Mouse (Mus musculus): ENCODE results near the gene Zyg11a. TPM values are rescaled to one million over a fixed set of nuclear protein-coding genes. Genes with fewer than 3 reads are reported as not detected.
"Not testable (repeated sequence)": the region's sequence is repeated elsewhere in the genome, so short reads cannot be mapped to it uniquely, and the experiment has no call there.

The Zyg11a gene
- polyA plus RNA-seq, 1 experiment from 2014 or later, result 0.04 TPM

DNA sequence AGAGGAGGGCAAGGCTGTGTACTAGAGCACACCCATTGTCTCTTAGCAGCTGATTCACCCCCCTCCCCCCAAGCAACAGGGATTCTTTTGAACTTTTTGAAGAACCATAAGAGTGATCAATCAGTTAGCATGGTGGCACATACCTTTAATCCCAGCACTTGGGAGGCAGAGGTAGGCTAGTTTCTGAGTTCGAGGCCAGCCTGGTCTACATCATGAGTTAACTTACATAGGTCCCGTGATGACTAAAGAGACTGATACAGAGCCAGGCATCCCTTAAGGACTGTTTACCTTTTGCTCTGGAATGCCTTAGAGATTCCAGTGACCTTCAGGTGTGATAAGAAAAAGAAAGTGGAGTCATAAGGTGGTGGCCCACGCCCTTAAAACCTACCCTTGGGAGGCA lies 54.6 kb downstream of the Zyg11a start:
- ATAC-seq (ENCODE audit: low FRiP score, low TSS enrichment) (no peak), DNase-seq (ENCODE audit: low spot score) (no peak)
- WGBS, result 69% methylated on average over 3 of the region's 3 CpGs
- Histone ChIP-seq H3K27me3 (ENCODE audit: control insufficient read depth, insufficient read depth, low read length) (no peaks in the 10 kb centered on the region), H3K4me1 (replicated peaks; ENCODE audit: control insufficient read depth, insufficient read depth) (no peaks in the 10 kb centered on the region), H3K9me3 (ENCODE audit: control insufficient read depth, low read length) (no peaks in the 10 kb centered on the region), H3K4me2 (replicated peaks; ENCODE audit: low read depth) (no peak overlapping the region), H3K27ac (replicated peaks) (no peak overlapping the region), H3K9ac (ENCODE audit: low read length) (no peak overlapping the region), H3K4me3 (ENCODE audit: low read depth, low read length) (no peak overlapping the region), H3K36me3 (ENCODE audit: control insufficient read depth, insufficient read depth, low read length) (no peaks in the 10 kb centered on the region)
- TF ChIP-seq CTCF (IDR thresholded peaks at IDR 0.05; ENCODE audit: low read depth) (no peak), EP300 (optimal IDR thresholded peaks at IDR 0.05) (no peak)

DNA sequence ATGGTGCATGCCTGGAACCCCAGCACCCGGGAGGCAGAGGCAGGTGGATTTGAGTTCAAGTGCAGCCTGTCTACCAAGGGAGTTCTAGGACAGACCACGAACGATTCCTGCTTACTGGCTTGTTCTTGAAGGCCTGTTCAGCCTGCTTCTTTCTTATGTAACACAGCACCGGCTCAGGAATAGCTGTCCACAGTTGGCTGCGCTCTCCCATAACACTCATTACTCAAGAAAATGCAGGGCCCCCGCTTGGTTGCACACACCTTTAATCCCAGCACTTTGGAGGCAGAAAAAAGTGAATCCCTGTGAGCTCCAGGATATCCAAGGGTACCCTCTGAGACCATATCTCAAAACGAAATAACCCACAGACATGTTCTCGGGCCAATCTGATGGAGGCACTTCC lies 55.9 kb downstream of the Zyg11a start:
- H3K9ac ChIP-seq (ENCODE audit: low read length), result no peak overlapping the region
- TF ChIP-seq EP300 (optimal IDR thresholded peaks at IDR 0.05) (no peak), CTCF (IDR thresholded peaks at IDR 0.05; ENCODE audit: low read depth) (no peak)
- no peak for DNase-seq (ENCODE audit: low spot score)
- no peaks in the 10 kb centered on the region for H3K4me1 ChIP-seq (replicated peaks; ENCODE audit: control insufficient read depth, insufficient read depth)
- ATAC-seq (ENCODE audit: low FRiP score, low TSS enrichment), result no peak
- H3K36me3 ChIP-seq (ENCODE audit: control insufficient read depth, insufficient read depth, low read length), result no peaks in the 10 kb centered on the region
- H3K9me3 ChIP-seq (ENCODE audit: control insufficient read depth, low read length), result no peaks in the 10 kb centered on the region
- no peak overlapping the region for H3K4me3 ChIP-seq (ENCODE audit: low read depth, low read length)
- WGBS, result 89% methylated on average over 8 of the region's 8 CpGs
- H3K4me2 ChIP-seq (replicated peaks; ENCODE audit: low read depth), result no peak overlapping the region
- H3K27me3 ChIP-seq (ENCODE audit: control insufficient read depth, insufficient read depth, low read length), result no peaks in the 10 kb centered on the region
- no peak overlapping the region for H3K27ac ChIP-seq (replicated peaks)

DNA sequence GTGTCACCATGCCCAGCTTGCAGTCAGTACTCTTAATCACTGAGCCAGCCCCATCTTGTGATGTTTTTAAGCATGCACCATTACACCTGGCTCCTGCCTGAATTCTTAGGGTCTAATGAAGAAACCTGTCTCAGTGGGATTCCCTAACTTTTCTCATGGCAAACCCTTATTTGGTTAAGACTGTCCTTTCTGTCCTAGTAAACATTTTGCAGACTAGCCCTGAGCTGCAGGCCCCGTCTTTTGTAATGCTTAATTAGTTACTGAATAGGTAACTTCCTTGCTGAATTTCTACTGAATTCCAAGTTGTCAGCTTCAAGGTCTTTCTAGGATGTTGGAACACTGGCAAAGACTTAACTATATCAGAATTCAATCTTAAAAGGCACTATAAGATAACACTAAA lies 62.7 kb downstream of the Zyg11a start:
- 80% methylated on average over 1 of the region's 1 CpGs for WGBS
- not testable (repeated sequence) for H3K9ac ChIP-seq (ENCODE audit: low read length); H3K4me1 ChIP-seq (replicated peaks; ENCODE audit: control insufficient read depth, insufficient read depth); H3K4me2 ChIP-seq (replicated peaks; ENCODE audit: low read depth); H3K27ac ChIP-seq (replicated peaks); H3K9me3 ChIP-seq (ENCODE audit: control insufficient read depth, low read length); H3K4me3 ChIP-seq (ENCODE audit: low read depth, low read length); H3K36me3 ChIP-seq (ENCODE audit: control insufficient read depth, insufficient read depth, low read length); H3K27me3 ChIP-seq (ENCODE audit: control insufficient read depth, insufficient read depth, low read length); ATAC-seq (ENCODE audit: low FRiP score, low TSS enrichment); DNase-seq (ENCODE audit: low spot score)

DNA sequence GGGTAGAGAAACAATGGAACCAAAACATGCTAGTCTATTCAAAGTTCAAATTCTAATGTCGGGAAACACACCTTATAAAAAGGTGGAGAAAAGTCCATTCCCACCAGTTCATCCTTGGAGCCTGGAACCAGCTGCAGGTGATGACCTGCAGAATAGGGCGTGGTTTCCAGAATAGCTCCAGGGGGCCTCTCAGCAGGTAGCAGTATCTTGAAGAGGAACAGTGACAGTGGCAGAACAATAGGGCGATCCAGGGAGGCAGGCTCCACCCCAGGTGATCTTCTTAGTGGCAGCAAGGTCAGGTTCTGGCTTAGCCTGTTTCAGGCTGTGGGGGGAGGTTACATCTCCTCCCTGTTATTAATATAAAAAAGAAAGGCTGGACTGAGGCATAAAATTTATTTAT lies 72.3 kb downstream of the Zyg11a start:
- H3K9me3 ChIP-seq (ENCODE audit: control insufficient read depth, low read length); H3K27me3 ChIP-seq (ENCODE audit: control insufficient read depth, insufficient read depth, low read length); DNase-seq (ENCODE audit: low spot score); H3K9ac ChIP-seq (ENCODE audit: low read length); H3K4me1 ChIP-seq (replicated peaks; ENCODE audit: control insufficient read depth, insufficient read depth); ATAC-seq (ENCODE audit: low FRiP score, low TSS enrichment); H3K36me3 ChIP-seq (ENCODE audit: control insufficient read depth, insufficient read depth, low read length); H3K4me3 ChIP-seq (ENCODE audit: low read depth, low read length); H3K27ac ChIP-seq (replicated peaks); H3K4me2 ChIP-seq (replicated peaks; ENCODE audit: low read depth): not testable (repeated sequence)
- 43% methylated on average over 3 of the region's 3 CpGs for WGBS

DNA sequence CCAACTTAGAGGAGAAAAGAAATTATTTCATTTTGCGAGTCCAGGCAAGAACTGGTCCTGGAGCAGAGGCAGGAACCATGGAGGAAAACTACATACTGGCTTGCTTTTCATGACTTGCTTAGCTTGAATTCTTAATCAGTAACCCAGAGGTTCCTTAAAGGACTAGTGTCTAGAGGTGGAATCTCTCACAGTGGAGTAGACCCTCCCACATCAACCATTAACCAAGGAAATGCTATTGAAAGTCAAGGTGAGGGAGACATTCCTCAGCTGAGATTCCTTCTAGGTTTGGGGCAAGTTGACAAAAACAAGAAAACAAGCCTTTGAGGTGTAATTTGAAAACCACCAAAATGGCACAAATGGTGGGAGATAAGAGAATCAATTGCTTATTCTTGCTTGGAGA lies 73.0 kb downstream of the Zyg11a start, which contains the start of gene Scp2:
Scp2 (minus strand) TSS at position 119 of the 400 bp plus-strand sequence.
- 78% methylated on average over 1 of the region's 1 CpGs for WGBS
- DNase-seq (ENCODE audit: low spot score) (no peak), ATAC-seq (ENCODE audit: low FRiP score, low TSS enrichment) (no peak)
- H3K36me3 ChIP-seq (ENCODE audit: control insufficient read depth, insufficient read depth, low read length), result no peaks in the 10 kb centered on the region
- no peaks in the 10 kb centered on the region for H3K27me3 ChIP-seq (ENCODE audit: control insufficient read depth, insufficient read depth, low read length)
- no peaks in the 10 kb centered on the region for H3K4me1 ChIP-seq (replicated peaks; ENCODE audit: control insufficient read depth, insufficient read depth)
- H3K9me3 ChIP-seq (ENCODE audit: control insufficient read depth, low read length), result no peaks in the 10 kb centered on the region
- no peak within 1 kb of the TSS for H3K27ac ChIP-seq (replicated peaks)
- no peak within 1 kb of the TSS for H3K4me2 ChIP-seq (replicated peaks; ENCODE audit: low read depth)
- no peak within 1 kb of the TSS for H3K4me3 ChIP-seq (ENCODE audit: low read depth, low read length)
- no peak within 1 kb of the TSS for H3K9ac ChIP-seq (ENCODE audit: low read length)
- TF ChIP-seq CTCF (IDR thresholded peaks at IDR 0.05; ENCODE audit: low read depth), result no peak
- TF ChIP-seq EP300 (optimal IDR thresholded peaks at IDR 0.05), result no peak

DNA sequence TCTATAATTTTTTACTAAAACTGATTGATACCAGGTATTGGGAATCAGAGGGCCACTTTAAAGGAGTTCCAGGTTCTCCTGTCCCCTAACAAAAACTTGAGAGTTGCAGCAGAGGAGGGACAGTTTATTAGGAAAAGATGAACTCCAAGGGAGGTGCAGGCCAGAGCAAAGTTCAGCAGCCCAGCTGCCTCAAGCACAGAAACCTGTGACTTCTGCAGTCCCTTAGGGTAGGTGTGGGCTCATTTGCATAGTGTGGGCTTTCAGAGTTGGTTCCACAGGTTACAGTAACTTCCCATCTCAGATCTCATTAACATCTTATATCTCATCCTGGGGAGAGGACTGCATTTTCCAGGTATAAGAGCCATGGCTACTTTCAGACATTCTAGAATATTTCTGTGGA lies 74.1 kb downstream of the Zyg11a start:
- Histone ChIP-seq H3K4me1 (replicated peaks; ENCODE audit: control insufficient read depth, insufficient read depth) (no peaks in the 10 kb centered on the region), H3K4me3 (ENCODE audit: low read depth, low read length) (no peak overlapping the region), H3K9ac (ENCODE audit: low read length) (no peak overlapping the region), H3K36me3 (ENCODE audit: control insufficient read depth, insufficient read depth, low read length) (no peaks in the 10 kb centered on the region), H3K9me3 (ENCODE audit: control insufficient read depth, low read length) (no peaks in the 10 kb centered on the region), H3K4me2 (replicated peaks; ENCODE audit: low read depth) (no peak overlapping the region), H3K27ac (replicated peaks) (no peak overlapping the region), H3K27me3 (ENCODE audit: control insufficient read depth, insufficient read depth, low read length) (no peaks in the 10 kb centered on the region)
- DNase-seq (ENCODE audit: low spot score) (no peak), ATAC-seq (ENCODE audit: low FRiP score, low TSS enrichment) (no peak)
- TF ChIP-seq CTCF (IDR thresholded peaks at IDR 0.05; ENCODE audit: low read depth), result no peak
- no peak for TF ChIP-seq EP300 (optimal IDR thresholded peaks at IDR 0.05)
